Mouse (Mus musculus) left cerebral cortex, adult 2 months (tissue): ENCODE data around the gene Olfr1532-ps1. TPM values are rescaled to one million over a fixed set of nuclear protein-coding genes. Genes with fewer than 3 reads are reported as not detected.
"Not testable (repeated sequence)": the region's sequence is repeated elsewhere in the genome, so short reads cannot be mapped to it uniquely, and the experiment has no call there.

ENCODE experiments used
- DNase-seq, 2 experiments: peaks; one replicate each; pipeline ENCODE4 v3.0.0; 2021 to 2022; ENCODE audit warnings: low spot score in 2 of 2, mixed read lengths in 1 of 2; ENCODE audit errors: extremely low spot score in 1 of 2
- H3K27ac ChIP-seq: fragments of 200-600 bp; 2 replicates; pipeline ENCODE4 v1.8.1; 2022
- H3K4me3 ChIP-seq: fragments of 200-600 bp; 2 replicates; pipeline ENCODE4 v1.8.1; 2022
- CTCF ChIP-seq: fragments of 200-600 bp; IDR thresholded peaks from 2 replicates; pipeline ENCODE4 v1.8.1; 2022; ENCODE audit warnings: antibody characterized with exemption, mild to moderate bottlenecking, moderate library complexity
- intact Hi-C: fragments of 180-260 bp; cut with DNase I; formaldehyde crosslinking; loops from one replicate; pipeline ENCODE4 v1.15.1; 2025
- long read RNA-seq, 2 experiments: library from polyadenylated mRNA; stranded (forward); transcript quantifications; one replicate each; pipeline ENCODE4 v2.0.0; 2021; ENCODE audit warnings: borderline mapping rate in 2 of 2
- total RNA-seq, 2 experiments: library from RNA; stranded (reverse); gene quantifications; 2 replicates each; pipeline ENCODE4 v1.2.3; 2021

The Olfr1532-ps1 gene
- not detected for total RNA-seq
- long read RNA-seq, experiment 1 = 0 reads
- long read RNA-seq, experiment 2 = 0 reads

- TF ChIP-seq CTCF = no peak; the same call in 1 of the 2 replicates
- intact Hi-C loops = no loop called here
- DNase-seq = no peak
- no peak within 1 kb of the TSS for H3K4me3 ChIP-seq
- no peak within 1 kb of the TSS for H3K27ac ChIP-seq
These were observed at the start of gene Olfr1532-ps1 for GRCm38 (mm10) chr7:106907676-106908075. Olfr1532-ps1 (plus strand) TSS chr7:106908001.

DNA sequence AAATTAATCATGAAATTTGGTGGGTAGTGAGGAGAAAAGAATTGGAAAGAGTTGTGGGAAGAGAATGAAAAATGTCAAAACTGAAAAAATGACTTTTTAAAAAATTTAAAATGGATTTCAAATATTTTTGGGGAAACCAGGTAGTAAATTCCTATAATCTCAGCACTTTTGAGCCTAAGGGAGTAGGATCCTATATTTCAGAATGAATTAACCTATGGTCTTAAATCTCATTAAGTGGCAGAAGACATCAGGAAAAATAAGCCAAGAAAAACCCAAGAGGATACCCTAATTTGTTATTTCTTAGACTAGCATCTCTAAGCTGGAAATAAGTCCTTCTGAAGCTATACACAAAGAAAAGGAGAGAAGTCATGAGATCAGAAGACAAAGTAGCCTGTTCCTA, 44.9 kb upstream of the Olfr1532-ps1 start, which contains the start of gene Olfr704:
TSS of gene Olfr704 (plus strand) at position 301 of the 400 bp plus-strand sequence.
- Histone ChIP-seq H3K27ac (no peak within 1 kb of the TSS), H3K4me3 (no peak within 1 kb of the TSS)
- no peak for TF ChIP-seq CTCF
- DNase-seq = no peak
- intact Hi-C loops = no loop called here

GRCm38 (mm10) chr7:106876791-106877190, 31.0 kb upstream of the Olfr1532-ps1 start, which contains the start of gene Olfr705:
Olfr705 (minus strand) TSS chr7:106876891.
- intact Hi-C loops = no loop called here
- no peak within 1 kb of the TSS for H3K27ac ChIP-seq
- TF ChIP-seq CTCF = no peak
- no peak for DNase-seq
- no peak within 1 kb of the TSS for H3K4me3 ChIP-seq

GRCm38 (mm10) chr7:106888062-106888461, 19.7 kb upstream of the Olfr1532-ps1 start, which contains the start of gene Olfr706:
Olfr706 (minus strand) TSS chr7:106888162.
- intact Hi-C loops = no loop called here
- H3K4me3 ChIP-seq = no peak within 1 kb of the TSS
- TF ChIP-seq CTCF = no peak
- H3K27ac ChIP-seq = no peak within 1 kb of the TSS
- DNase-seq = no peak

GRCm38 (mm10) chr7:106901141-106901540, 6.7 kb upstream of the Olfr1532-ps1 start, which contains the start of gene Olfr707:
Olfr707 (minus strand) TSS chr7:106901241.
- H3K27ac ChIP-seq, intact Hi-C loops, H3K4me3 ChIP-seq, DNase-seq: not testable (repeated sequence)

DNA sequence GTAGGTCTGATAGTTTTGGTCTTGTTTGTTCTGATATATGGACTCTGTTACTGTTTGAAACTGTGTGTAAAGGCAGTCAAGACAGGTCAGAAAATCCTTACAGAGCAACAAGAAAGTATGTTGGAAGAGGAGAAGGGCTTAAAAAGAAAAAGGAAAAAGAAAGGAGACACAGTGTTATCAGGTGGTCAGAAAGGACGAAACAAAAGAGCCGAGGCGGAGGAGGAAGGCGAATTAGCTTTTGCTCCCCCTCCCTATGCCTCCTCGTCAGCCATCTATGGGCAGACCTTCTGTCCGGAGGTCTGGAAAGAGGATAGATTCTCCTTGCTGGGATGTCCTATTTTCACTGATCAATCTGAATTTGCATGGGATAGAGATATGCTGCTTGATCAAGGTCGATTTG, 13.2 kb downstream of the Olfr1532-ps1 start:
- H3K4me3 ChIP-seq, DNase-seq, intact Hi-C loops, H3K27ac ChIP-seq: not testable (repeated sequence)

DNA sequence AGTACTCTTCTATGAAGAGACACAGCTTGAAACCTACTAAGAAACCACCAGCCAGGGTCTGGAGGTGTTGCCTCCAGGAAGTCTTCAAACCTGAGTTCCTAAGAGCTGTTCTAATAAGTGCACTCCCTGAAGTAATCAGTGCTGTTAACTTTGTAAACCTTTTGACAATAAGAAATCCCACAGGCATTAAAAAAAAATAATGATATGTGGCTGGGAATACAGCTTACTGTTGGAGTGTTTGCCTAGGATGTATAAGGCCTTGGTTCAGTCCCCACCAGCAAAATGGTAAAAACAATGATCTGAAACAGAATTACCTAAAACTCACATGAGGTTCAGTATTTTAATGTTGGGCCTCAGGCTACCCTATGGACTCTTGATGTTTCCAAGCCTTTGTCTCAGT, 24.3 kb downstream of the Olfr1532-ps1 start, which contains the start of gene Olfr709-ps1:
TSS of gene Olfr709-ps1 (minus strand) at position 101 of the 400 bp plus-strand sequence.
- H3K27ac ChIP-seq = no peak within 1 kb of the TSS
- DNase-seq = no peak
- intact Hi-C loops = no loop called here
- H3K4me3 ChIP-seq = no peak within 1 kb of the TSS
- TF ChIP-seq CTCF = no peak

DNA sequence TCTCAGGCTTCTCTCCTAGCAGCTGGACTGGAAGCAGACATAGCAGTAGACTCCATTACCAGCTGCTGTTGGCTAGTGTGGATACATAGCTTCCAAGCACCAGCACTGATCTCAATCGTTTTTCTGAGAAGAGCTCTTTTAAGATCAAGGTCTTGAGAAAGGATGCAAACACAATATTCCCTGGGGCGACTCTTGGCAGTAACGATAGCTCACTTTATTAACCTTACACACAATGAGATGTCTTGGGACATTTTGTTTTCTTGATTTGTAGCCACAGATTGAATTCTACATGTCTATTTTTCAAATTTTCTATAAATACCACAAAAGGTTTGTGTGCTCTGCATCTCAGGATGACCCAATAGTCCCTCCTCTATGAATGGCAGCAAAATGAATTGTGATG, 40.4 kb downstream of the Olfr1532-ps1 start, which contains the start of gene Olfr710:
TSS of gene Olfr710 (minus strand) at position 101 of the 400 bp plus-strand sequence.
- intact Hi-C loops = no loop called here
- TF ChIP-seq CTCF = no peak
- H3K4me3 ChIP-seq = no peak within 1 kb of the TSS
- no peak within 1 kb of the TSS for H3K27ac ChIP-seq
- no peak for DNase-seq

GRCm38 (mm10) chr7:106963837-106964236, 56.0 kb downstream of the Olfr1532-ps1 start, which contains the start of gene Olfr6:
Olfr6 (minus strand) TSS chr7:106963937.
- intact Hi-C loops = no loop called here
- no peak for TF ChIP-seq CTCF
- Histone ChIP-seq H3K4me3 (no peak within 1 kb of the TSS), H3K27ac (no peak within 1 kb of the TSS)
- DNase-seq = no peak

Other genes starting within 250 kb of the Olfr1532-ps1 start
- not detected for gene Olfr693, start 227.4 kb upstream of the Olfr1532-ps1 start, total RNA-seq
- gene Olfr694, start 216.2 kb upstream of the Olfr1532-ps1 start, total RNA-seq = not detected
- not detected for gene Olfr695, start 191.6 kb upstream of the Olfr1532-ps1 start, total RNA-seq
- not detected for gene Olfr697, start 165.6 kb upstream of the Olfr1532-ps1 start, total RNA-seq
- gene Olfr698, start 152.6 kb upstream of the Olfr1532-ps1 start, total RNA-seq = not detected
- gene Olfr699, start 114.8 kb upstream of the Olfr1532-ps1 start, total RNA-seq = not detected
- not detected for gene Olfr700, start 99.2 kb upstream of the Olfr1532-ps1 start, total RNA-seq
- not detected for gene Olfr701, start 93.9 kb upstream of the Olfr1532-ps1 start, total RNA-seq
- gene Olfr702, start 74.1 kb upstream of the Olfr1532-ps1 start, total RNA-seq = not detected
- gene Olfr703, start 64.6 kb upstream of the Olfr1532-ps1 start, total RNA-seq = not detected
- not detected for gene Olfr704, start 44.8 kb upstream of the Olfr1532-ps1 start, total RNA-seq
- gene Olfr705, start 31.1 kb upstream of the Olfr1532-ps1 start, total RNA-seq = not detected
- not detected for gene Olfr706, start 19.8 kb upstream of the Olfr1532-ps1 start, total RNA-seq
- gene Olfr707, start 6.8 kb upstream of the Olfr1532-ps1 start, total RNA-seq = not detected
- not detected for gene Olfr709-ps1, start 24.2 kb downstream of the Olfr1532-ps1 start, total RNA-seq
- gene Olfr710, start 40.3 kb downstream of the Olfr1532-ps1 start, total RNA-seq = not detected
- gene Olfr6, start 55.9 kb downstream of the Olfr1532-ps1 start, total RNA-seq = not detected
- gene Olfr711, start 67.5 kb downstream of the Olfr1532-ps1 start, total RNA-seq = not detected
- gene Olfr2, start 98.1 kb downstream of the Olfr1532-ps1 start, total RNA-seq = not detected
- gene Olfr713, start 123.2 kb downstream of the Olfr1532-ps1 start, total RNA-seq = not detected
- gene Olfr714, start 163.0 kb downstream of the Olfr1532-ps1 start, total RNA-seq = not detected
- not detected for gene Olfr17, start 185.2 kb downstream of the Olfr1532-ps1 start, total RNA-seq
- gene Olfr715b, start 202.4 kb downstream of the Olfr1532-ps1 start, total RNA-seq = not detected
- gene Olfr715, start 223.1 kb downstream of the Olfr1532-ps1 start, total RNA-seq = not detected
- gene Olfr716, start 230.3 kb downstream of the Olfr1532-ps1 start, total RNA-seq = not detected